29 mouse cellular contexts compared by ENCODE assay signal in genomic region chr2:164146556-164146955, GRCm38 (mm10). TPM values are rescaled to one million over a fixed set of nuclear protein-coding genes. Genes with fewer than 3 reads are reported as not detected.
DNase-seq lines count a peak whose midpoint lies in the region; ATAC-seq and TF ChIP-seq lines count a peak whose summit lies in the region.
"Had no signal": no experiment of that assay in that cellular context is flagged by ENCODE, and none has a peak within 500 bp of the region (broad histone marks: within the 10 kb centered on the region; RNA-seq: fewer than 3 reads in every experiment).

No protein-coding gene starts in this region.

- no peak for DNase-seq in frontal cortex, postnatal 14 days (ENCODE audit: low spot score in 2 of 2)
- DNase-seq in layer of hippocampus, adult 9-11 months, result peak; percentile 21
- DNase-seq in layer of hippocampus, adult 2 months (ENCODE audit: low spot score in 2 of 2), result no peak
- peak; percentile 51 for DNase-seq in right cerebral cortex, adult 18-20 months
- no peak for DNase-seq in right cerebral cortex, adult 2 months (ENCODE audit: low spot score in 2 of 2)
- DNase-seq in brain, adult 2 months (ENCODE audit: low read depth, low spot score), result peak; percentile 66
- DNase-seq in adrenal gland, adult 2 months, result no peak
- DNase-seq: adrenal gland, postnatal 14 days; adrenal gland, postnatal 25 days; B cell, adult 2 months; cerebellum, adult 11 months; cerebellum, adult 11-12 months; cerebellum, adult 18-20 months; cerebellum, adult 2 months had no signal

- H3K27ac ChIP-seq in layer of hippocampus, adult 2 months, result no peak overlapping the region

- 0 out of 2 replicates have a peak, but pooled peaks have one; percentile 21 for ATAC-seq in frontal cortex, adult (ENCODE audit: low TSS enrichment)
- ATAC-seq: activated CD4-positive, CD25-positive, alpha-beta regulatory T cell, adult 4 months; CD4-positive, CD25-positive, alpha-beta regulatory T cell, adult 4 months; Patski had no signal

- no peak for TF ChIP-seq CTCF in layer of hippocampus, adult 2 months (conservative IDR thresholded peaks at IDR 0.05)

- H3K4me3 ChIP-seq in layer of hippocampus, adult 2 months, result no peak overlapping the region

RNA-seq across cellular contexts. Expression of gene Kcns1, which starts 24.4 kb away (rescaled TPM):
- total RNA-seq in layer of hippocampus, adult 2 months (2021), result 1 to 10 TPM; 4.4 to 5.7 TPM
- not detected for total RNA-seq in adrenal gland, adult 2 months (2021)
- polyA plus RNA-seq in adrenal gland, adult 2 months (2012; rRNA removed), result not detected in 2 replicates
- total RNA-seq: adrenal gland, adult 18-20 months; adrenal gland, postnatal 14 days; adrenal gland, postnatal 25 days; adrenal gland, postnatal 36 days; G1E; MEL had no signal
- polyA plus RNA-seq: C2C12, G1E, Patski had no signal

RNA-seq across cellular contexts. Expression of gene Wfdc5, which starts 36.0 kb away (rescaled TPM):
- not detected for total RNA-seq in layer of hippocampus, adult 2 months (2021)
- total RNA-seq in adrenal gland, adult 2 months (2021), result not detected
- polyA plus RNA-seq in adrenal gland, adult 2 months (2012; rRNA removed), result not detected in 2 replicates
- total RNA-seq: adrenal gland, adult 18-20 months; adrenal gland, adult 8-10 months; adrenal gland, postnatal 10 days; adrenal gland, postnatal 14 days; adrenal gland, postnatal 25 days; adrenal gland, postnatal 36 days; adrenal gland, postnatal 4 days; CH12.LX; ES-E14; MEL had no signal
- polyA plus RNA-seq: activated CD4-positive, CD25-positive, alpha-beta regulatory T cell, adult 4 months; brain, embryonic 14.5 days; C2C12; CD4-positive, CD25-positive, alpha-beta regulatory T cell, adult 4 months; cerebellum, adult 2 months; G1E had no signal

RNA-seq across cellular contexts. Expression of gene Wfdc12, which starts 43.9 kb away (rescaled TPM):
- total RNA-seq in layer of hippocampus, adult 2 months (2021), result not detected
- 10 to 100 TPM in 1 of 2 experiments, not detected in 1; 10.5 TPM for total RNA-seq in adrenal gland, adult 2 months (2021)
- polyA plus RNA-seq in adrenal gland, adult 2 months (2012; rRNA removed), result 0.39 and 2.3 TPM in 2 replicates
- total RNA-seq: adrenal gland, postnatal 10 days; adrenal gland, postnatal 25 days; adrenal gland, postnatal 4 days; CH12.LX; ES-E14; G1E; MEL had no signal
- polyA plus RNA-seq: activated CD4-positive, CD25-positive, alpha-beta regulatory T cell, adult 4 months; brain, embryonic 14.5 days; C2C12; CD4-positive, CD25-positive, alpha-beta regulatory T cell, adult 4 months; G1E; Patski had no signal

RNA-seq across cellular contexts. Expression of gene Wfdc15a, which starts 53.4 kb away (rescaled TPM):
- total RNA-seq in layer of hippocampus, adult 2 months (2021), result not detected
- not detected for total RNA-seq in adrenal gland, adult 2 months (2021)
- polyA plus RNA-seq in adrenal gland, adult 2 months (2012; rRNA removed), result not detected in 2 replicates
- total RNA-seq: adrenal gland, adult 18-20 months; adrenal gland, adult 8-10 months; adrenal gland, postnatal 10 days; adrenal gland, postnatal 14 days; adrenal gland, postnatal 25 days; adrenal gland, postnatal 36 days; adrenal gland, postnatal 4 days; CH12.LX; MEL had no signal
- polyA plus RNA-seq: activated CD4-positive, CD25-positive, alpha-beta regulatory T cell, adult 4 months; brain, embryonic 14.5 days; CD4-positive, CD25-positive, alpha-beta regulatory T cell, adult 4 months; cerebellum, adult 2 months; G1E; Patski had no signal

Comparison
In these comparisons a context has a peak if more than half of its experiments do, and no peak if none do; other contexts are left out.
1. DNase-seq: peak in layer of hippocampus, adult 9-11 months (single experiment), right cerebral cortex, adult 18-20 months (single experiment) and brain, adult 2 months (single experiment); none in frontal cortex, postnatal 14 days (0 of 2), layer of hippocampus, adult 2 months (0 of 2), right cerebral cortex, adult 2 months (0 of 2) and adrenal gland, adult 2 months (single experiment).
2. RNA of gene Kcns1, which starts 24.4 kb away (total RNA-seq): 4.4 to 5.7 TPM in layer of hippocampus, adult 2 months; not detected in adrenal gland, adult 2 months; every median in the first group is over 4 times any median in the second.